Mouse (Mus musculus) forebrain, embryonic 13.5 days (tissue): ENCODE data around the gene Aqp5. TPM values are rescaled to one million over a fixed set of nuclear protein-coding genes. Genes with fewer than 3 reads are reported as not detected.
A peak's percentile ranks its signal among the peaks of the same experiment; 100 is the strongest.

Experiments used
- ATAC-seq: fragments of 200-750 bp; cut with Nextera tagmentation; 2 replicates; pipeline ENCODE4 v1.8.0; 2017
- H3K27ac ChIP-seq: fragments of 300-500 bp; sonication (generic); 2 replicates; pipeline ENCODE4 v1.5.1; 2015; ENCODE audit warnings: inconsistent platforms, mild to moderate bottlenecking, moderate library complexity
- H3K27me3 ChIP-seq: fragments of 300-500 bp; sonication (generic); 2 replicates; pipeline ENCODE4 v1.6.1; 2015; ENCODE audit warnings: mild to moderate bottlenecking, inconsistent platforms
- H3K36me3 ChIP-seq: fragments of 300-500 bp; sonication (generic); 2 replicates; pipeline ENCODE4 v1.6.1; 2015; ENCODE audit warnings: mild to moderate bottlenecking, inconsistent platforms; ENCODE audit not compliant: poor library complexity, severe bottlenecking
- H3K4me1 ChIP-seq: fragments of 300-500 bp; sonication (generic); 2 replicates; pipeline ENCODE4 v1.6.1; 2015; ENCODE audit warnings: inconsistent platforms
- H3K4me2 ChIP-seq: fragments of 300-500 bp; sonication (generic); 2 replicates; pipeline ENCODE4 v1.6.1; 2015; ENCODE audit warnings: inconsistent platforms, mild to moderate bottlenecking, moderate library complexity
- H3K4me3 ChIP-seq: fragments of 300-500 bp; sonication (generic); 2 replicates; pipeline ENCODE4 v1.5.1; 2015; ENCODE audit warnings: mild to moderate bottlenecking, inconsistent platforms
- H3K9ac ChIP-seq: fragments of 300-500 bp; sonication (generic); 2 replicates; pipeline ENCODE4 v1.6.1; 2015; ENCODE audit warnings: mild to moderate bottlenecking, inconsistent platforms
- H3K9me3 ChIP-seq: fragments of 300-500 bp; sonication (generic); replicated peaks from 2 replicates; pipeline ENCODE4 v1.6.1; 2016; ENCODE audit warnings: inconsistent platforms
- WGBS: fragments of 180-500 bp; shearing (Covaris S2); methylation state at CpG from one replicate; pipeline ENCODE4 v1.1.7; 2015; 5-methylcytosine and 5-hydroxymethylcytosine counted together
- polyA plus RNA-seq: library from polyadenylated mRNA; unstranded; fragments of >200 nt; fragmentation: Nextera tagmentation; extraction: Ambion mirVana; gene quantifications from 2 replicates; pipeline ENCODE4 v1.2.1, GENCODE M21; 2015

The Aqp5 gene
- polyA plus RNA-seq, 1 experiment from 2014 or later: 0.14 TPM

- Histone ChIP-seq H3K4me2 (no peak overlapping the region), H3K4me1 (peaks cover 28% of the 10 kb centered on the region), H3K36me3 (no peaks in the 10 kb centered on the region), H3K27me3 (peaks cover 52% of the 10 kb centered on the region), H3K9me3 (no peaks in the 10 kb centered on the region), H3K9ac (no peak overlapping the region), H3K27ac (no peak overlapping the region), H3K4me3 (no peak overlapping the region)
- ATAC-seq: no peak
- WGBS: 55% methylated on average over 17 of the region's 17 CpGs
These were observed 8.9 kb downstream of the Aqp5 start for GRCm38 (mm10) chr15:99599245-99600070.

DNA sequence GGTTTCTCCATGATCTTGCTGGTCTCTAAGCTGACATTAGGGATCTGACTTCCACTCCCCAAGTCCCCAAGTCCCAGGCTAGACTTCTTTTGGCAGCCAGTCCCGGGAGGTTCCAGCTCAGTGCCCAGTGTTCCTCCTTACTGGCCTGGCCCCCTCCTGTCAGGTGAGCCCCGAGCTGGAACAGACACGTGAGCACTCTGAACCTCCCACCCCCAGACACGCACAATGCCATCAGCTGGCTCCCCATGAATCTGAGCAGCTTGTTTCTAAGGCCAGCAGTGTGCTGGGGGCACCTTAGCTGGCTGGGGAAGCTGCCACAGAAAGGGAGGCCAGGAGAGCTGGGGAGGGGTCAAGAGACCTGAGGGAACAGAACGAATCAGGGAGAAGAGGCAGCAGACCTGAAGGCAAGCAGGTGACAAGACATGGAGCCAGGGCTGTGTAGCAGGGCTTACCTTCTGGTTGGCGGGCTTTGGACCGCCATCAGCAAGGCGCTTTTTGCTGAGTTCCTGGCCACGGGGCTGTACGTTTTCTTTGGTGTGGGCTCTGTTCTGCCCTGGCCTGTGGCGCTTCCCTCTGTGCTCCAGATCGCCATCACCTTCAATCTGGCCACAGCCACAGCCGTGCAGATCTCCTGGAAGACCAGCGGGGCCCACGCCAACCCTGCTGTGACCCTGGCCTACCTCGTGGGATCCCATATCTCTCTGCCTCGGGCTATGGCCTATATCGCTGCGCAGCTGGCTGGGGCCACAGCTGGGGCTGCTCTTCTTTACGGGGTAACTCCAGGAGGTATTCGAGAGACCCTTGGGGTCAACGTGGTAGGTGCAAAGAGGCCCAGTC, 10.6 kb downstream of the Aqp5 start, which contains the start of gene Aqp6:
Aqp6 (plus strand) TSS at position 415 of the 837 bp plus-strand sequence.
- H3K9me3 ChIP-seq: no peaks in the 10 kb centered on the region
- no peaks in the 10 kb centered on the region for H3K36me3 ChIP-seq
- no peak within 1 kb of the TSS for H3K4me2 ChIP-seq
- ATAC-seq: no peak
- WGBS: 54% methylated on average over 22 of the region's 22 CpGs
- peaks cover 37% of the 10 kb centered on the region for H3K4me1 ChIP-seq
- H3K4me3 ChIP-seq: no peak within 1 kb of the TSS
- peak within 1 kb of the TSS; percentile 14; the same call in 1 of the 2 replicates for H3K27ac ChIP-seq
- no peak within 1 kb of the TSS for H3K9ac ChIP-seq
- H3K27me3 ChIP-seq: peaks cover 42% of the 10 kb centered on the region

GRCm38 (mm10) chr15:99601823-99602120, 11.2 kb downstream of the Aqp5 start:
- WGBS: 19% methylated on average over 4 of the region's 5 CpGs
- Histone ChIP-seq H3K9me3 (no peaks in the 10 kb centered on the region), H3K4me2 (no peak overlapping the region), H3K27ac (peak overlapping the region; percentile 14; the same call in 1 of the 2 replicates), H3K4me3 (no peak overlapping the region), H3K9ac (no peak overlapping the region), H3K27me3 (peaks cover 44% of the 10 kb centered on the region), H3K36me3 (no peaks in the 10 kb centered on the region), H3K4me1 (peaks cover 37% of the 10 kb centered on the region)
- ATAC-seq: no peak

DNA sequence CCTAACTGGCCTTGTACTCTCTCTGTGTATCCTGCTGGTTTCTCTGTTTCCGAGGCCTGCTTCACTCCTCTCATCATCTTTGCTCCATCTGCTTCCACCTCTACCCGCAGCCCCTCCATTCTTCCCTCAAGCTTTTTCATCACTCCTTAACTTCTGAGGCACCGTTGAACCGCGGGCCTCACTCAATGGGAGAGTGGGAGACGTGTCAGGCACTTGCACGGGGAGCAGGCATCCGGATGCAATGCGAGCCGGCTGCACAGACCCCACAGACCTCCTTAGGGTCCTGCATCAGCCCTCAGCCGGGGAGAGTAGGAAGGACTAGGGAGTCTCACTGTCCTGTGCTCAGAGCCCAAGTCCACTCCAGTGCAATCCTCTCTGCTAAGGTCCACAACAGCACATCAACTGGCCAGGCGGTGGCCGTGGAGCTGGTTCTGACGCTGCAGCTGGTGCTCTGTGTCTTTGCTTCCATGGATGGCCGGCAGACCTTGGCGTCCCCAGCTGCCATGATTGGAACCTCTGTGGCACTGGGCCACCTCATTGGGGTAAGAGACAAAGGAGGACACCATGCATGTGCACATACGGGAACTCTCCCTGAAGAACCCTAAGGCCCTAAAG, 11.7 kb downstream of the Aqp5 start:
- no peak overlapping the region for H3K4me3 ChIP-seq
- no peaks in the 10 kb centered on the region for H3K9me3 ChIP-seq
- no peaks in the 10 kb centered on the region for H3K36me3 ChIP-seq
- peaks cover 41% of the 10 kb centered on the region for H3K4me1 ChIP-seq
- no peak overlapping the region for H3K27ac ChIP-seq
- no peak for ATAC-seq
- 65% methylated on average over 17 of the region's 17 CpGs for WGBS
- peaks cover 43% of the 10 kb centered on the region for H3K27me3 ChIP-seq
- no peak overlapping the region for H3K9ac ChIP-seq
- no peak overlapping the region for H3K4me2 ChIP-seq

GRCm38 (mm10) chr15:99603216-99603615, 12.6 kb downstream of the Aqp5 start:
- H3K4me2 ChIP-seq: no peak overlapping the region
- H3K27ac ChIP-seq: no peak overlapping the region
- ATAC-seq: no peak
- no peaks in the 10 kb centered on the region for H3K9me3 ChIP-seq
- H3K4me3 ChIP-seq: no peak overlapping the region
- H3K4me1 ChIP-seq: peaks cover 50% of the 10 kb centered on the region
- 92% methylated on average over 7 of the region's 7 CpGs for WGBS
- H3K27me3 ChIP-seq: peaks cover 34% of the 10 kb centered on the region
- H3K36me3 ChIP-seq: no peaks in the 10 kb centered on the region
- H3K9ac ChIP-seq: no peak overlapping the region

GRCm38 (mm10) chr15:99605595-99605994, 15.0 kb downstream of the Aqp5 start:
- H3K27ac ChIP-seq: no peak overlapping the region
- no peak overlapping the region for H3K4me3 ChIP-seq
- WGBS: 63% methylated on average over 3 of the region's 3 CpGs
- H3K9me3 ChIP-seq: no peaks in the 10 kb centered on the region
- peaks cover 42% of the 10 kb centered on the region for H3K4me1 ChIP-seq
- H3K36me3 ChIP-seq: no peaks in the 10 kb centered on the region
- no peak overlapping the region for H3K9ac ChIP-seq
- H3K27me3 ChIP-seq: peaks cover 19% of the 10 kb centered on the region
- no peak for ATAC-seq
- H3K4me2 ChIP-seq: no peak overlapping the region

- 37% methylated on average over 5 of the region's 5 CpGs for WGBS
- no peak overlapping the region for H3K9ac ChIP-seq
- peaks cover 45% of the 10 kb centered on the region for H3K4me1 ChIP-seq
These were observed 15.9 kb downstream of the Aqp5 start for GRCm38 (mm10) chr15:99606515-99606914.

GRCm38 (mm10) chr15:99607388-99608113, 17.0 kb downstream of the Aqp5 start:
- peak; percentile 57; the same call in 1 of the 2 replicates for ATAC-seq

More at GRCm38 (mm10) chr15:99606515-99606914, 15.9 kb downstream of the Aqp5 start:
- Histone ChIP-seq H3K9me3 (no peaks in the 10 kb centered on the region), H3K36me3 (no peaks in the 10 kb centered on the region), H3K4me2 (no peak overlapping the region), H3K27me3 (peaks cover 14% of the 10 kb centered on the region), H3K27ac (no peak overlapping the region), H3K4me3 (no peak overlapping the region)
- ATAC-seq: no peak

GRCm38 (mm10) chr15:99608382-99609125, 18.0 kb downstream of the Aqp5 start:
- no peak overlapping the region for H3K4me2 ChIP-seq
- H3K4me3 ChIP-seq: no peak overlapping the region
- no peaks in the 10 kb centered on the region for H3K9me3 ChIP-seq
- H3K36me3 ChIP-seq: no peaks in the 10 kb centered on the region
- H3K9ac ChIP-seq: no peak overlapping the region
- H3K4me1 ChIP-seq: peaks cover 43% of the 10 kb centered on the region
- H3K27ac ChIP-seq: no peak overlapping the region
- ATAC-seq: no peak
- 82% methylated on average over 13 of the region's 13 CpGs for WGBS
- H3K27me3 ChIP-seq: peaks cover 19% of the 10 kb centered on the region

More at GRCm38 (mm10) chr15:99607388-99608113, 17.0 kb downstream of the Aqp5 start:
- Histone ChIP-seq H3K36me3 (no peaks in the 10 kb centered on the region), H3K27ac (no peak overlapping the region; the same call in 1 of the 2 replicates), H3K9me3 (no peaks in the 10 kb centered on the region), H3K9ac (no peak overlapping the region), H3K27me3 (peaks cover 16% of the 10 kb centered on the region), H3K4me1 (peaks cover 43% of the 10 kb centered on the region), H3K4me2 (peak overlapping the region; percentile 2; the same call in 1 of the 2 replicates), H3K4me3 (no peak overlapping the region)
- WGBS: 9% methylated on average over 10 of the region's 10 CpGs

GRCm38 (mm10) chr15:99611563-99611962, 21.0 kb downstream of the Aqp5 start:
- WGBS: 66% methylated on average over 7 of the region's 7 CpGs
- 0 out of 2 replicates have a peak overlapping the region, but pooled peaks have one; percentile 1 for H3K27ac ChIP-seq
- H3K4me1 ChIP-seq: peaks cover 47% of the 10 kb centered on the region
- no peak for ATAC-seq
- H3K4me3 ChIP-seq: no peak overlapping the region
- H3K9me3 ChIP-seq: no peaks in the 10 kb centered on the region
- no peak overlapping the region for H3K9ac ChIP-seq
- H3K36me3 ChIP-seq: no peaks in the 10 kb centered on the region
- no peak overlapping the region for H3K4me2 ChIP-seq
- peaks cover 15% of the 10 kb centered on the region; the same call in 1 of the 2 replicates for H3K27me3 ChIP-seq

- H3K27ac ChIP-seq: peak overlapping the region; percentile 32; the same call in 1 of the 2 replicates
- peaks cover 24% of the 10 kb centered on the region for H3K4me1 ChIP-seq
- peaks cover 15% of the 10 kb centered on the region; the same call in 1 of the 2 replicates for H3K27me3 ChIP-seq
- no peaks in the 10 kb centered on the region for H3K9me3 ChIP-seq
- ATAC-seq: no peak
- no peaks in the 10 kb centered on the region for H3K36me3 ChIP-seq
- no peak overlapping the region for H3K4me3 ChIP-seq
- WGBS: 75% methylated on average over 13 of the region's 13 CpGs
- no peak overlapping the region for H3K4me2 ChIP-seq
- H3K9ac ChIP-seq: no peak overlapping the region
These were observed 23.7 kb downstream of the Aqp5 start for GRCm38 (mm10) chr15:99614273-99614672.
